ENCODE assay signal across 22 mouse cellular contexts in genomic region chr6:143293648-143294047, GRCm38 (mm10).
DNase-seq lines count a peak whose midpoint lies in the region; ATAC-seq and TF ChIP-seq lines count a peak whose summit lies in the region.
"Had no signal": no experiment of that assay in that cellular context is flagged by ENCODE, and none has a peak within 500 bp of the region (broad histone marks: within the 10 kb centered on the region; RNA-seq: fewer than 3 reads in every experiment).

No protein-coding gene starts in this region.

- peak; percentile 75 for DNase-seq in lung, embryonic 14.5 days
- no peak for DNase-seq in lung, postnatal 14 days
- peak; percentile 17 for DNase-seq in MEL-GATA-1-ER (ENCODE audit: extremely low read depth, low read depth)
- DNase-seq in lung, postnatal 0 days (ENCODE audit: low spot score): peak; percentile 57
- no peak for DNase-seq in heart, postnatal 14 days
- DNase-seq: adrenal gland, postnatal 14 days; cerebellum, adult 18-20 months; cerebellum, postnatal 10 days; gastrocnemius, postnatal 10 days; heart, adult 2 months had no signal

- no peak overlapping the region for H3K4me2 ChIP-seq in lung, embryonic 14.5 days
- no peak overlapping the region for H3K4me2 ChIP-seq in lung, postnatal 0 days (replicated peaks; ENCODE audit: low read depth, low read length)
- H3K4me2 ChIP-seq in forebrain, embryonic 15.5 days (replicated peaks): no peak overlapping the region
- H3K4me2 ChIP-seq: heart, embryonic 11.5 days; heart, embryonic 15.5 days; hindbrain, embryonic 15.5 days had no signal

- H3K27ac ChIP-seq in lung, embryonic 14.5 days (ENCODE audit: low read depth): no peak overlapping the region
- no peak overlapping the region for H3K27ac ChIP-seq in lung, postnatal 0 days (ENCODE audit: low read length)
- no peak overlapping the region for H3K27ac ChIP-seq in forebrain, embryonic 15.5 days (replicated peaks)
- H3K27ac ChIP-seq: embryonic facial prominence, embryonic 10.5 days; forebrain, embryonic 10.5 days; heart, adult 2 months; heart, embryonic 15.5 days; hindbrain, embryonic 15.5 days had no signal

- 33% methylated on average over 3 of the region's 3 CpGs for WGBS in lung, embryonic 14.5 days
- 6% methylated on average over 3 of the region's 3 CpGs for WGBS in lung, postnatal 0 days
- WGBS in forebrain, embryonic 15.5 days: 86% methylated on average over 3 of the region's 3 CpGs

- H3K9me3 ChIP-seq in lung, embryonic 14.5 days (ENCODE audit: low read depth, low read length): no peaks in the 10 kb centered on the region
- H3K9me3 ChIP-seq in lung, postnatal 0 days (ENCODE audit: low read length): no peaks in the 10 kb centered on the region
- H3K9me3 ChIP-seq in forebrain, embryonic 15.5 days: no peaks in the 10 kb centered on the region
- H3K9me3 ChIP-seq: embryonic facial prominence, embryonic 10.5 days; forebrain, embryonic 10.5 days; heart, embryonic 15.5 days; hindbrain, embryonic 15.5 days had no signal

- TF ChIP-seq CTCF in lung, embryonic 14.5 days (IDR thresholded peaks at IDR 0.05; ENCODE audit: low read depth): no peak
- peak; percentile 33 for TF ChIP-seq CTCF in lung, postnatal 0 days (IDR thresholded peaks at IDR 0.05)

- H3K4me3 ChIP-seq in lung, embryonic 14.5 days (ENCODE audit: low read depth, low read length): no peak overlapping the region
- no peak overlapping the region for H3K4me3 ChIP-seq in lung, postnatal 0 days (ENCODE audit: low read depth, low read length)
- no peak overlapping the region for H3K4me3 ChIP-seq in forebrain, embryonic 15.5 days
- H3K4me3 ChIP-seq: embryonic facial prominence, embryonic 10.5 days; forebrain, embryonic 10.5 days; heart, adult 2 months; heart, embryonic 15.5 days; hindbrain, embryonic 15.5 days had no signal

- intact Hi-C loops in heart, postnatal 14 days (cut with DNase I): no loop called here

- 0 out of 2 replicates have a peak, but pooled peaks cover 2% of the 10 kb centered on the region for H3K4me1 ChIP-seq in lung, embryonic 14.5 days (ENCODE audit: insufficient read depth)
- peaks cover 4% of the 10 kb centered on the region; the same call in 1 of the 2 replicates for H3K4me1 ChIP-seq in lung, postnatal 0 days (ENCODE audit: insufficient read depth, low read depth, low read length)
- H3K4me1 ChIP-seq in forebrain, embryonic 15.5 days: no peaks in the 10 kb centered on the region; the same call in 1 of the 2 replicates
- H3K4me1 ChIP-seq: hindbrain, embryonic 15.5 days had no signal

- H3K9ac ChIP-seq in lung, embryonic 14.5 days: no peak overlapping the region
- H3K9ac ChIP-seq in lung, postnatal 0 days (replicated peaks; ENCODE audit: low read depth): no peak overlapping the region
- no peak overlapping the region for H3K9ac ChIP-seq in forebrain, embryonic 15.5 days (replicated peaks)
- H3K9ac ChIP-seq: heart, embryonic 15.5 days; hindbrain, embryonic 15.5 days had no signal

- H3K27me3 ChIP-seq in lung, embryonic 14.5 days (ENCODE audit: insufficient read depth, low read length): no peaks in the 10 kb centered on the region
- H3K27me3 ChIP-seq in lung, postnatal 0 days (replicated peaks; ENCODE audit: insufficient read depth, low read length): no peaks in the 10 kb centered on the region
- no peaks in the 10 kb centered on the region for H3K27me3 ChIP-seq in forebrain, embryonic 15.5 days
- H3K27me3 ChIP-seq: heart, embryonic 15.5 days; hindbrain, embryonic 15.5 days; Patski had no signal

- H3K36me3 ChIP-seq in lung, embryonic 14.5 days (ENCODE audit: insufficient read depth): no peaks in the 10 kb centered on the region
- H3K36me3 ChIP-seq in lung, postnatal 0 days (ENCODE audit: insufficient read depth, low read length): no peaks in the 10 kb centered on the region
- no peaks in the 10 kb centered on the region for H3K36me3 ChIP-seq in forebrain, embryonic 15.5 days
- H3K36me3 ChIP-seq: embryonic facial prominence, embryonic 10.5 days; forebrain, embryonic 10.5 days; G1E; heart, embryonic 15.5 days; hindbrain, embryonic 15.5 days had no signal

- TF ChIP-seq EP300 in lung, postnatal 0 days (IDR thresholded peaks at IDR 0.05): no peak

- no peak for ATAC-seq in lung, embryonic 14.5 days (ENCODE audit: insufficient read depth)
- ATAC-seq in lung, postnatal 0 days: no peak
- ATAC-seq in megakaryocyte, adult 5-6 weeks (ENCODE audit: poor library complexity, severe bottlenecking): peak; percentile 66
- ATAC-seq in forebrain, embryonic 15.5 days (replicated peaks): no peak
- no peak for ATAC-seq in erythroid progenitor cell, adult 5-6 weeks (replicated peaks; ENCODE audit: low FRiP score, poor library complexity, severe bottlenecking)
- ATAC-seq: activated CD4-positive, CD25-positive, alpha-beta regulatory T cell, adult 4 months; forebrain, embryonic 14.5 days; Patski had no signal

Comparison
In these comparisons a context has a peak if more than half of its experiments do, and no peak if none do; other contexts are left out.
1. DNase-seq: peak in lung, embryonic 14.5 days (single experiment), MEL-GATA-1-ER (single experiment) and lung, postnatal 0 days (single experiment); none in lung, postnatal 14 days (single experiment) and heart, postnatal 14 days (0 of 2).